Mouse (Mus musculus) olfactory bulb, adult 2 months (tissue): Measurements from ENCODE around the gene Gm6583.

Source experiments
- CTCF ChIP-seq: fragments of 200-500 bp; IDR thresholded peaks from 2 replicates; pipeline ENCODE4 v1.5.1; 2012; ENCODE audit warnings: low read depth, mild to moderate bottlenecking, low read length, moderate library complexity; ENCODE audit not compliant: insufficient read depth
- POLR2A ChIP-seq: fragments of 200-500 bp; IDR thresholded peaks from 2 replicates; pipeline ENCODE4 v1.6.1; 2012; ENCODE audit warnings: mild to moderate bottlenecking, low read depth, low read length, moderate library complexity; ENCODE audit not compliant: insufficient read depth

GRCm38 (mm10) chr5:112323246-112323645, 32.6 kb downstream of the Gm6583 start:
- TF ChIP-seq CTCF (no peak), POLR2A (no peak)
